Mouse (Mus musculus): ENCODE measurements around the gene Slc24a3.

Slc24a3 gene

GRCm38 (mm10) chr2:145429982-145430381 is 262.4 kb downstream of the Slc24a3 start:
- DNase-seq (ENCODE audit: low read depth, low spot score), result no peak

DNA sequence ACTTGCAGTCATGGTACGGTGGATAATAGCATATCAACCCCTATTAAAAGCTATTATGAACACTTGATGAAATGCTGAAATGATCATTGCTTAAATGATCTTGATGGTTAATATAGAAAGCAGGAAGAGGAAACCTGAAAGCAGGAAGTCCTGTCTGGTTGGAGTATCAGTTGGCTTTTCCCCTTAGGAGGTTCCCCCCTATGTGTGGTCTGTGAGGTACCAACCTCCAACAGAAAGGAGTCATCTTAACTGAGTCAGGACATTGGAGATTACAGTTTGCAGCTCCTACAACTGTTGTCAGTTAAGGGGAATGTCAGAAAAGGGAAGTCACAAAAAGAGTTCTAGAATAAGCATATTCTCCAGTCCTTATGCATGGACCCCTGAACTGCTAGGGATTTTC is 266.5 kb downstream of the Slc24a3 start:
- no peak for DNase-seq (ENCODE audit: low read depth, low spot score)

- DNase-seq (ENCODE audit: low read depth, low spot score), result no peak
These were observed 270.8 kb downstream of the Slc24a3 start for GRCm38 (mm10) chr2:145438336-145438735.

DNA sequence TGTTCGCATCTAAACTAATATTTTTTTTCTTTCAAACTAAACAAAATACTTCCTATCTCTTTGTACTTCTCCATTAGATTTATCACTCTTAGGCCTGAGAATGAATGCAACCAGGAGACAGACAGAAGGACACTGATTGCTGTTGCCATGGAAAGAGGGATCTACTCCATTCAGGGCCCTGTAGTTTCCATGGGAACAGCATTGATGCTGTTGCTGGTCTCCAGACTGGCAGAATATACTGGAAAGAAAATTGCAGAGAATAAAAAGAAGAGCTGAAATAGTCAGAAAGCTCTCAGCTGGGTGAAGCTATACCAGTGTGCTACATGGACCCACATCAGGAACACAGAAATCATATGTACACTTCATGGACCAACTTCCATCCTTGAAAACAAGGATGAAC is 272.2 kb downstream of the Slc24a3 start:
- DNase-seq (ENCODE audit: low read depth, low spot score), result no peak

GRCm38 (mm10) chr2:145457106-145457747 is 289.7 kb downstream of the Slc24a3 start:
- DNase-seq (ENCODE audit: low read depth, low spot score), result no peak

DNA sequence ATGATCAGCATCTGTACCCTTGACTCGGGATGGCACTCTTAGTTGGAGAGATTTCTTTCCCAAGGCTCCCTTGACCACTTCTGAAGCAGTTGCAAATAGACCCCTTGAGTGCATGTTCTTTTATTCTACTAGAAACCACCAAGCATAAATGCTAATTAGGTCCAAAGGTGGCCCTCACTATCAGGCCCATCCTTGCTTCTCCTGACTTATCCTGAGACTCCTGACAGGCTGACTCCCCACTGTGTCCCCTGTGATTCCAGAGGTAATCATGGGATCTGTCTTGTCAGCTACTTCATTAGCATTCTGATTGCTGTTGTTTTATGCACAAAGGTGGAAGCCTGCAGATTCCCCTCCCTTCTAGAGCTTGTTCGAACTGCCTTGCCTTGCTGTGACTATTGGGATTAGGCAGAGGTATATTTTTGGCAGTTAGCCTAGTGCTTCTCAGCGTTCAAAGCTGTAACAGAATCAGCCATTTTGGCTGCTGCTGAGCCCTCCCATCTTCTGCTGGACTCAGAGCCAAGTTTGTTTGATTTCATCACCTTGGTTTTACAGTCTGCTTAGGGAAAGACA is 293.4 kb downstream of the Slc24a3 start:
- no peak for DNase-seq (ENCODE audit: low read depth, low spot score)

GRCm38 (mm10) chr2:145462253-145462652 is 294.7 kb downstream of the Slc24a3 start:
- no peak for DNase-seq (ENCODE audit: low read depth, low spot score)

DNA sequence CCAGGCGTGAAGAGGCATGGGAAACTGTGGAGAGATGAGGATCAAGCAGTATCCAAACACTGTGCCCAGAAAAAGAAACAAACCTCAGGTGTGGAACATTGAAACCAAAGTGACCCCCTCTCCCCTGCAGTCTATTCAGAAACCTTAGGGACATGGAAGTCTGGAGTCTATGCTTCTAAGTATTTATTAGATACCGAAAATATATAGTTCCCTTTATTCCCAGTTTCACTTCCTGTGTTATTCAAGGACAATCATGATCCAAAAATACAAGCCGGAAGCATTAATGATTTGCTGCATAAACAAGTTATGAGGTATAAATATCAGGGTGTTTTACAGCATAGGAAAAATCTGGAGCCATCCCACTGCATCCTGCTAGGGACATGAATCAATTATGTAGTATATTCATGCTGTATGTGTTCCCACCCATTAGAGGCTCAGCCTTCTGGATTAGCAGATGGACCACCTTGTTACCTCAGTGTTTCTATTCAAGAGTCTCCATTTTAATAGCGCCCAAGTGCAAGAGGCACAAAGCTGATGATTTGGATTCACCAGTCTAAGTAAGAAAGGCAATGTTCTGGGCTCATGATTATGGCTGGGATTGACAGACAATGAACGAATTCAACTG is 301.3 kb downstream of the Slc24a3 start:
- no peak for DNase-seq (ENCODE audit: low read depth, low spot score)

- DNase-seq (ENCODE audit: low read depth, low spot score), result no peak
These were observed 309.9 kb downstream of the Slc24a3 start for GRCm38 (mm10) chr2:145477484-145477883.

DNA sequence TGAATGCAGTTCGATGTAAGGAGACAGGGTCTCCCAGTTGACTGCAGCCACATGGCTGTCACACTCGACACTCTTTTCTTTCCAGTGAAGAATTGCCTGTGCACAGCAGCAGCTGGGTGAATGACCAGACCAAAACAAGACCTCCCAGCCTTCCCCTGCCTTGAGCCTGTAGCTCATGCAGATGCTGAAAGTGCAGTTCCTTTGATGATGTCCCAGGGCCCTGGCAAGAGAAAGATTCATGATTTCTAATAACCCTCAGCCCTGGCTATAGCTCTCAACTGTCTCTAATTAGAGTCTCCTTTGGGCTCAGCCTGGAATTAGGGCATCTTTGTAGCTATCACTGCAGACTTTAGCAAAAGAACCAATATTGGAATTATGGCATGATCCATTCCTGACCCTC is 312.1 kb downstream of the Slc24a3 start:
- DNase-seq (ENCODE audit: low read depth, low spot score), result no peak

DNA sequence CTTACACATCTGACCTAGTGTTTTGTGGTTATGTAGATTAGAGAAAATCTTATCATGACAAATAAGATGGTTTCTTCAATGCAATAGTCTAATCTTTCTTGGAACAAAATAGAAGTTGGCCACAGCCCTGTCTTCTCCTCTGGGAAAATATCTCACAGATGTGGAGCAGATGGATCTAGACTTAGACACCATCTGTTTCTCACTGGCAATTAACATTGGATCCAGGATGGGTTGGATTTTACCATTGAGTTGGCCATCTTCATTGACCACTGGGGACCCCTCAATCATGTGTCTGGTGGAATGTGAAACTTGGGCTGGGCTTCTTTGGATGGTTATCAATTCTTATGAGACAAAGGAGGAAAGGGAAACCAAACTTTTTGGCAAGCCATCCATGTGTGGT is 332.7 kb downstream of the Slc24a3 start:
- no peak for DNase-seq (ENCODE audit: low read depth, low spot score)

DNA sequence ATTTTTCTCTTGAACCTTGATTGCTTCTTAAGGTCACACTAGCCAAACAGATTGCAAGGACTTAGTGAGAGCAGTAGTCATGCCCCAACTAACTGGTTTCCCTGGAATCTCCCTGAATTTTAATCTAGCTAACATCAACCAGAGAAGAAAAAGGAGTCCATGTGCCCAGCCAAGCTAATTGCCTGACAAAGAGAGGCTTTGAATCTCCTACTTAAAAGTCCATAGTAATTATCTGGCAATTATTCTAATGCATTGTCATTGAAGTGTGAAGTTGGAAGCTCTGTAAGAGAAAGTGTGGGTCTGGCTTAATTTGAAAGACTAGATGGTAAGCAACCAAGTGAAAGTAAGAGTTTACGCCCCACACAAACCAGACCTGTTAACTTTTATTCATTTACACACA is 333.9 kb downstream of the Slc24a3 start:
- no peak for DNase-seq (ENCODE audit: low read depth, low spot score)

DNA sequence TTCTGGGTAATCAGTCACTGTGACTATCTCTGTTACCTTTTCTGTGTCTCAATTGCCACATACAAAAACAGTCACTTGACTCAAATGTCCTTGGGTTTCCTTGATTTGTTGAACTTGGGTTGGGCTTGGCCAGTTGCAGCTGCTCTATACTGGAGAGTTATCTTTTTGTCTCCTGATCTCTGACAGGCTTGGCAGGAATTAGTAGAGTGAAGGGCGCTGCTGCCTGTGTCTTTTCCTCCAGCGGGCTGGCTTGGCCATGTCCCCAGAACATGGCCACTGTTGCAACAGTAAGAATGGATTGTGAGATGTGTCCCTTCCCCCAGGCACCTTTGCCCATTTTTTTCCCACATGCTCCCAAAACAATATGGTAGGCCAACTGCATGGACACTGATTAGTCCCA is 340.1 kb downstream of the Slc24a3 start:
- DNase-seq (ENCODE audit: low read depth, low spot score), result no peak

- DNase-seq (ENCODE audit: low read depth, low spot score), result no peak
These were observed 343.2 kb downstream of the Slc24a3 start for GRCm38 (mm10) chr2:145510650-145511225.

GRCm38 (mm10) chr2:145515956-145516355 is 348.4 kb downstream of the Slc24a3 start:
- no peak for DNase-seq (ENCODE audit: low read depth, low spot score)

DNA sequence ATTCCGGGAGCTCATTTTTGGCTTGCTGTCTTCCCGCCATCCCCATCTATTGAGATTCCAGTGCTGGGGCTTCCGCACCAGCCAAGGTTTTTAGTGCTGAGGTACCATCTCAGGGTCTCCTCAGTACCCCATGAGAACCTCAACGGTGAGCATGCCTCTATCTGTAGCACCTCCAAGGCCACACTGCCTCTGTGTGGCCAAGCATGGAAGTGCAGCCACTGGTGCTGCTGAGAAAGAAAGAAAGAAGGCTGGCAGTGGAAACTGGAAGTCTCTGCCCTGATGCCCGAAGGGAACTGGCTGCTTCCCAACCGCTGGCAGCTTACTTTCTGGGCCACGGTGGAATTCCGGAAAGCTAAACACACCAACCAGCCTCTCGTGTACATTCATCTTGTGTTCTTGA is 349.8 kb downstream of the Slc24a3 start:
- DNase-seq (ENCODE audit: low read depth, low spot score), result peak; percentile 12

DNA sequence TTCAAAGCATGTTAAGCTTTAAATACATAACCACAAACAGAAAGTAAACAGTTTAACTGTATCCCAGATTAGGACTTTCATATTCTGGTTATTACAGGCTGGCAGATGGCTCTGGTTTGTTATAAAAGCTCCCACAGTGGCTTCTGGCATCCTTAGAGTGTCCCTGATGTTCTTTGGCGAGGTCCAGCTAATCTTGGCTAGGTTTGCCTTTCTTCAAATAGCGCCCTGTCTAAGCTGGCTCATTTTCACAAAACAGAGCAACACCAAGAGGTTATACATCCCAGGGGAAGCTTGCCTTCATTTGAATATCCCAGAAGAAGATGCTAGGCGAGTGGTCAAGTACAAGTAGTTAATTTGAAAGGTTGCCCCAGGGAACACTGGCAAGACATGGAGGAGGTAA is 354.5 kb downstream of the Slc24a3 start:
- DNase-seq (ENCODE audit: low read depth, low spot score), result no peak

DNA sequence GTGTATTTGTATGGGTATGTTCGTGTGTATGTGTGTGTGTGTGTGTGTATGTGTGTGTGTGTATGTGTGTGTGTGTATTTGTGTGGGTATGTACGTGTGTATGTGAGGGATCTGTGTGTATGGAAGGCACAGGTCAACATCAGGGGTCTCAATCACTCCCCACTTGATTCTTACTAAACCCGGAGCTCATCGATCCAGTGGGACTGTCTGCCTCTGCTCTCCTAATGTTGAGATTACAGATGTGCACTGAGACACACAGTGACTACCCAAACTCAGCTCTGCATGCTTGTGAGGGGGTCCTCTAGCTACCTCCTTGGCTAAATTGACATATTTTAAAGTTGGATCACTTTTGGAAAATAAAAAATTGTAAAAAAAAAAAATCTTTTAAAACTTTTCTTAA is 355.8 kb downstream of the Slc24a3 start:
- DNase-seq (ENCODE audit: low read depth, low spot score), result no peak

DNA sequence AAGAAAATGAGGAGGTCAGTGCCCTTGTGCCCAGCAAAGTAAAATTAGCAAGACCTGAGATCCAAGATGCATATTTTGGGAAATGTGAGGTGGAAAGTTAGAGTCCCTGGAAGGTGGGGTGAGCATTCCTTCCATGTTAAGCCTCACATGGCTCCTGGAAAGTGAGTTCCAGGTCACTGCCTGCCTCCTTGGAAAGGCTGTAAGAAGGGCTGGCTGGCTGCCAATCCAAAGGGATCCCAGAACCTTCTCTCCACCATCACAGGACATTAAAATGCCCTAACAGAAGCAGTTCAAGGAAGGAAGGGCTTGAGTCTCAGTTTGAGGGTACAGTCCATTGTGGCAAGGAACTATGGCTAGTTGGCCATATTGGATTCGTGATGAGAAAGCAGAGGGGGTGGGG is 359.6 kb downstream of the Slc24a3 start:
- DNase-seq (ENCODE audit: low read depth, low spot score), result no peak

GRCm38 (mm10) chr2:145530941-145531353 is 363.4 kb downstream of the Slc24a3 start:
- no peak for DNase-seq (ENCODE audit: low read depth, low spot score)

- DNase-seq (ENCODE audit: low read depth, low spot score), result no peak
These were observed 365.5 kb downstream of the Slc24a3 start for GRCm38 (mm10) chr2:145533086-145533485.

DNA sequence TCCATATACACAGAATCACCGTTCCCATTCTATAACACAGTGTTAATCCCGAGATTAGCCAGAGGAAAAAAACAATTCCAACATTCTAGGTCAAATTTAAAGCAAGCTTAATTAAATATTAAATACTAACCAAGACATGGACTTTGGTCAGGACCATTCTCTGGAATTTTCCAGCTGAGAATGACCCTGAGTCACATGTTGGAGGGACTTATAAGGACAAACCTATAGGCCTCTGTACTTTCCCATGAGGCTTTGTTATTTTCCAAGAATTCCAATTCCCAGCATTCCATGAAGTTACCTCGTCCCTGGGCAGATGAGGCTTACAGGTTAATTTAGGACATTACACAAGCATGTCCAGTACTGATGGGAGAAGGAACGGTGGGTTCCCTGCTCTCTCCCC is 367.8 kb downstream of the Slc24a3 start:
- no peak for DNase-seq (ENCODE audit: low read depth, low spot score)

DNA sequence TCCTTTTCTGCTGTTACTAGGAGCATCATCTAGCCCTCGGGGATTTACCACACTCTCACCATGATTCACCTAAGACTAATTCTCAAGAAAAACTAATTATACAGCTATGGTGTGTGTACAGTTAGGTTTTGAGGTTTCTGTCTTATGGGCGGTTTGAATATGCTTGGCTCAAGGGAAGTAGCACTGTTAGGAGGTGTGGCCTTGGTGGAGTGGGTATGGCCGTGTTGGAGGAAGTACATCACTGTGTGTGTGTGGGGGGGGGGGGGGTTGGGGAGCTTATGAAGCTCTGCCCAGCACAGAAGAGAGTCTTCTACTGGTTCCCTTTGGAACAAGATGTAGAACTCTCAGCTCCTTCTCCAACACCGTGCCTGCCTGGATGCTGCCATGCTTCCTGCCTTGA is 368.2 kb downstream of the Slc24a3 start:
- DNase-seq (ENCODE audit: low read depth, low spot score), result no peak
